Mouse (Mus musculus): ENCODE results near the gene Nfasc.

DNA sequence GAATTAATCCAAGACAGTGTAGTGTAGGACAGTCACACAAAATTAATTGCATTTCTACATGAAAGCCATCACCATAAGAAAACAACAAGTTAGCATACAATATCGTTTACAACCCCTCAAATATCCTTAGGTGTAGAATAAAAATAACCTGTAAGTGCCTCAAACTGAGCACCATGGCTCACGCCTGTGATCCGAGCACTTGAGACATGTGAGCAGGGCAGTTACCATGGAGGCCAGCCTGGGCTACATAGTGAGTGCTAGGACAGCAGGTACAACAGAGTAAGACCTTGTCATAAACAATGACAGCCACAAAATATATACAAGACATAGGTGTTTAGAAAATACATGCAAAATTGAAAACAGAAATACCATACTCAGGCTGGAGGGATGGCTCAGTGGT, 68.9 kb downstream of the Nfasc start:
- TF ChIP-seq POLR2A (IDR thresholded peaks at IDR 0.05; ENCODE audit: borderline replicate concordance, low read depth, low read length) (no peak), CTCF (IDR thresholded peaks at IDR 0.05; ENCODE audit: low read depth, low read length) (no peak)
